Mouse (Mus musculus) liver, adult 2 months (tissue): Measurements from ENCODE around the gene Cobl.

Experiments
- CTCF ChIP-seq: fragments of 200-500 bp; IDR thresholded peaks from 2 replicates; pipeline ENCODE4 v1.5.1; 2011; ENCODE audit warnings: low read depth, low read length, control low read depth
- POLR2A ChIP-seq: fragments of 200-500 bp; IDR thresholded peaks from 2 replicates; pipeline ENCODE4 v1.6.1; 2011; ENCODE audit warnings: low read length, control low read depth; ENCODE audit not compliant: insufficient read depth; ENCODE audit errors: extremely low read depth

DNA sequence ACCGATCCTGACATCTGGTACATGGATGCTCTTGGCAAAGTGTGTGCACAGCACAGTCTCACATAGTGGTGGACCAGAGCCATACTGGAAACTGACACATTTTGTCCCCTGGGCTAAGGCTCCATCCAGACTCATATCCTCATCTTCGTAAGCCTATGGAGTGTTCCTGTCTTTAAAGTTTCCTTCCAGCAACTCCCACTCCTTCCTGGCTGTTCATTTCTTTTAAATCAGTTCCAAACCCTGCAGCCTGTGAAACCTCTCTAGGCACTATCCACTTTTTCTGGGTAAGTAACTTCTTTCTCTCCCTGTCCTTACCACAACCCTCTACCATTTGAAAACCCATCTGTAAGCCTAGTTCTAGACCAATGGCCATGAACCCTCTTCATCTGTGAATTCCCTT, 64.9 kb downstream of the Cobl start:
- TF ChIP-seq POLR2A (no peak), CTCF (no peak)
